Mouse (Mus musculus): ENCODE data around the gene Cdkn2aip.
A peak's percentile ranks its signal among the peaks of the same experiment; 100 is the strongest.

DNA sequence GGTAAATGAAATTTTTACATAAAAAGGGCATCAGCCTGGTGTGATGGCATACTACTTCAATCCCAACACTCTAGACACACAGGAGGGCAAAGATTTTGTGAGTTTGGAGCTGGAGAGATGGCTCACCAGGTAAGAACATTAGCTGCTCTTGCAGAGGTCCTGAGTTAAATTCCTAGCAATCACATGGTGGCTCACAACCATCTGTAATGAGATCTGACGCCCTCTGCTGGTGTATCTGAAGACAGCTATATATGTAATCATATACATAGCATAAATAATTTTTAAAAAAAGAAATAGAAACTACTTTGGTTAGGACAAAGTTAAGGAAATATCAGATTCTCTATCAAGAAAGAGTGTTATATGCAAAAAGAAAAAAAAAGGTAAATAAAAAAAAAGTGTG lies 34.1 kb downstream of the Cdkn2aip start:
- peak; percentile 41 for TF ChIP-seq CTCF (IDR thresholded peaks at IDR 0.05; ENCODE audit: low read depth)
- no peak for TF ChIP-seq EP300 (optimal IDR thresholded peaks at IDR 0.05)
